In genomic region chr9:43784841-43785240, GRCm38 (mm10) we compare ENCODE assay signal across 18 mouse cellular contexts. TPM values are rescaled to one million over a fixed set of nuclear protein-coding genes. Genes with fewer than 3 reads are reported as not detected.
DNase-seq lines count a peak whose midpoint lies in the region; ATAC-seq and TF ChIP-seq lines count a peak whose summit lies in the region.
"Had no signal": no experiment of that assay in that cellular context is flagged by ENCODE, and none has a peak within 500 bp of the region (broad histone marks: within the 10 kb centered on the region; RNA-seq: fewer than 3 reads in every experiment).

No protein-coding gene starts in this region.

- WGBS in forebrain, embryonic 10.5 days: 72% methylated on average over 13 of the region's 13 CpGs
- 64% methylated on average over 13 of the region's 13 CpGs for whole genome bisulfite sequencing in forebrain, embryonic 13.5 days
- 67% methylated on average over 13 of the region's 13 CpGs for WGBS in stomach, embryonic 14.5 days

- in situ Hi-C loops in ES-E14 (cut with MboI; ENCODE audit: low sequenced_read_pairs in 2 of 2, unreplicated experiment in 2 of 2): no loop called here

- H3K27ac ChIP-seq in forebrain, embryonic 10.5 days: peak overlapping the region; percentile 56
- no peak overlapping the region for H3K27ac ChIP-seq in forebrain, embryonic 13.5 days
- H3K27ac ChIP-seq in ES-E14 (ENCODE audit: insufficient read depth, low read depth, low read length, poor library complexity, severe bottlenecking): no peak overlapping the region
- H3K27ac ChIP-seq in stomach, embryonic 14.5 days (ENCODE audit: low read length): peak overlapping the region; percentile 52; the same call in 1 of the 2 replicates
- H3K27ac ChIP-seq: forebrain, embryonic 15.5 days; hindbrain, postnatal 0 days; kidney, postnatal 0 days; liver, embryonic 12.5 days; lung, embryonic 15.5 days; neural tube, embryonic 13.5 days had no signal

- no peak overlapping the region for H3K4me3 ChIP-seq in forebrain, embryonic 10.5 days
- H3K4me3 ChIP-seq in forebrain, embryonic 13.5 days: no peak overlapping the region
- no peak overlapping the region for H3K4me3 ChIP-seq in ES-E14 (ENCODE audit: insufficient read depth in 1 of 2, low read depth in 1 of 2, low read length in 2 of 2, poor library complexity in 1 of 2, severe bottlenecking in 1 of 2)
- no peak overlapping the region for H3K4me3 ChIP-seq in stomach, embryonic 14.5 days (ENCODE audit: low read depth, low read length)
- H3K4me3 ChIP-seq: forebrain, embryonic 15.5 days; liver, embryonic 12.5 days; lung, embryonic 15.5 days; neural tube, embryonic 13.5 days had no signal

- ATAC-seq in forebrain, embryonic 13.5 days: no peak
- ATAC-seq in stomach, embryonic 14.5 days (ENCODE audit: insufficient number of reproducible peaks, insufficient read depth, low FRiP score, low read depth): no peak
- ATAC-seq: forebrain, embryonic 15.5 days; hindbrain, postnatal 0 days; liver, embryonic 12.5 days had no signal

- DNase-seq in forebrain, embryonic 10.5 days (ENCODE audit: extremely low spot score, low spot score): no peak
- DNase-seq in ES-E14 (ENCODE audit: low read depth, low spot score): no peak
- peak; percentile 72 for DNase-seq in induced T-regulatory cell, adult 2 months (ENCODE audit: low read depth)
- no peak for DNase-seq in T-cell, adult 2 months (ENCODE audit: low spot score)
- no peak for DNase-seq in kidney, postnatal 10 days
- no peak for DNase-seq in layer of hippocampus, adult 18-20 months (ENCODE audit: low spot score in 2 of 2)
- DNase-seq: adrenal gland, postnatal 36 days; cerebellum, postnatal 25 days; heart, adult 11 months had no signal

- H3K27me3 ChIP-seq in forebrain, embryonic 10.5 days (ENCODE audit: poor library complexity, severe bottlenecking): no peaks in the 10 kb centered on the region
- H3K27me3 ChIP-seq in forebrain, embryonic 13.5 days: no peaks in the 10 kb centered on the region
- H3K27me3 ChIP-seq in stomach, embryonic 14.5 days (ENCODE audit: control insufficient read depth, insufficient read depth, low read length): no peaks in the 10 kb centered on the region
- H3K27me3 ChIP-seq: forebrain, embryonic 15.5 days; lung, embryonic 15.5 days; neural tube, embryonic 13.5 days had no signal

- peaks cover 75% of the 10 kb centered on the region for H3K4me1 ChIP-seq in forebrain, embryonic 10.5 days
- peaks cover 47% of the 10 kb centered on the region for H3K4me1 ChIP-seq in forebrain, embryonic 13.5 days
- H3K4me1 ChIP-seq in ES-E14 (ENCODE audit: control insufficient read depth in 2 of 2, insufficient read depth in 2 of 2, low read length in 2 of 2, poor library complexity in 1 of 2): peaks cover 4 to 38% of the 10 kb centered on the region in 2 experiments; a peak in 2 of 4 replicates
- peaks cover 11% of the 10 kb centered on the region; the same call in 1 of the 2 replicates for H3K4me1 ChIP-seq in stomach, embryonic 14.5 days (ENCODE audit: control insufficient read depth, insufficient read depth, low read length)

- H3K9ac ChIP-seq in forebrain, embryonic 13.5 days: no peak overlapping the region
- H3K9ac ChIP-seq in ES-E14 (ENCODE audit: insufficient read depth, low read depth, low read length, poor library complexity, severe bottlenecking): no peak overlapping the region
- H3K9ac ChIP-seq in stomach, embryonic 14.5 days (replicated peaks; ENCODE audit: low read depth, low read length): no peak overlapping the region
- H3K9ac ChIP-seq: forebrain, embryonic 15.5 days; liver, embryonic 12.5 days; lung, embryonic 15.5 days; neural tube, embryonic 13.5 days had no signal

- no peak overlapping the region for H3K4me2 ChIP-seq in forebrain, embryonic 13.5 days
- H3K4me2 ChIP-seq in stomach, embryonic 14.5 days (replicated peaks; ENCODE audit: low read depth, low read length): no peak overlapping the region
- H3K4me2 ChIP-seq: forebrain, embryonic 15.5 days; liver, embryonic 12.5 days; lung, embryonic 15.5 days; neural tube, embryonic 13.5 days had no signal

- no peaks in the 10 kb centered on the region for H3K9me3 ChIP-seq in forebrain, embryonic 10.5 days
- no peaks in the 10 kb centered on the region for H3K9me3 ChIP-seq in forebrain, embryonic 13.5 days (replicated peaks)
- no peaks in the 10 kb centered on the region for H3K9me3 ChIP-seq in ES-E14 (ENCODE audit: control insufficient read depth, insufficient read depth, low read depth, low read length)
- no peaks in the 10 kb centered on the region for H3K9me3 ChIP-seq in stomach, embryonic 14.5 days (ENCODE audit: control insufficient read depth, low read depth, low read length)
- H3K9me3 ChIP-seq: forebrain, embryonic 15.5 days; liver, embryonic 12.5 days; lung, embryonic 15.5 days; neural tube, embryonic 13.5 days had no signal

- H3K36me3 ChIP-seq in forebrain, embryonic 10.5 days (replicated peaks): no peaks in the 10 kb centered on the region
- no peaks in the 10 kb centered on the region for H3K36me3 ChIP-seq in forebrain, embryonic 13.5 days (ENCODE audit: poor library complexity, severe bottlenecking)
- H3K36me3 ChIP-seq in ES-E14 (ENCODE audit: control insufficient read depth, insufficient read depth, low read length, poor library complexity, severe bottlenecking): no peaks in the 10 kb centered on the region
- H3K36me3 ChIP-seq in stomach, embryonic 14.5 days (ENCODE audit: control insufficient read depth, insufficient read depth, low read length): no peaks in the 10 kb centered on the region
- H3K36me3 ChIP-seq: forebrain, embryonic 15.5 days; G1E; liver, embryonic 12.5 days; lung, embryonic 15.5 days; neural tube, embryonic 13.5 days had no signal

TF ChIP-seq in ES-E14, 5 proteins besides CTCF, POLR2A, EP300 and RAD21:
- TF ChIP-seq ZC3H11A (IDR thresholded peaks at IDR 0.05; ENCODE audit: borderline replicate concordance, low read depth, low read length) (no peak), ZNF384 (IDR thresholded peaks at IDR 0.05; ENCODE audit: low read depth, low read length) (no peak), HCFC1 (IDR thresholded peaks at IDR 0.05; ENCODE audit: borderline replicate concordance, insufficient read depth, low read length) (no peak), MAFK (IDR thresholded peaks at IDR 0.05; ENCODE audit: insufficient read depth, low read depth, low read length) (0 out of 2 replicates have a peak, but pooled peaks have one; percentile 31), CHD2 (IDR thresholded peaks at IDR 0.05; ENCODE audit: low read depth, low read length) (no peak)

RNA-seq across cellular contexts. Expression of gene Nectin1, which starts 41.1 kb away (rescaled TPM):
- 7.4 and 7.6 TPM in 2 replicates for polyA plus RNA-seq in forebrain, embryonic 10.5 days (2016; fragmentation: Nextera tagmentation; extraction: Ambion mirVana)
- 8.8 and 10.0 TPM in 2 replicates for polyA plus RNA-seq in forebrain, embryonic 13.5 days (2015; fragmentation: Nextera tagmentation; extraction: Ambion mirVana)
- total RNA-seq in ES-E14 (2012; rRNA removed): 12.9 and 13.0 TPM in 2 replicates
- polyA plus RNA-seq in stomach, embryonic 14.5 days (2014; fragmentation: Nextera tagmentation; extraction: Ambion mirVana): 10.5 and 11.1 TPM in 2 replicates
- total RNA-seq in layer of hippocampus, adult 18-20 months (2021): 10 to 100 TPM; 68.2 to 70.6 TPM
- polyA plus RNA-seq: G1E had no signal

Comparison
In these comparisons a context has a peak if more than half of its experiments do, and no peak if none do; other contexts are left out.
1. H3K27ac ChIP-seq: peak in forebrain, embryonic 10.5 days (single experiment) and stomach, embryonic 14.5 days (single experiment); none in forebrain, embryonic 13.5 days (single experiment) and ES-E14 (single experiment).